Mouse (Mus musculus): ENCODE results near the gene Pga5.

DNA sequence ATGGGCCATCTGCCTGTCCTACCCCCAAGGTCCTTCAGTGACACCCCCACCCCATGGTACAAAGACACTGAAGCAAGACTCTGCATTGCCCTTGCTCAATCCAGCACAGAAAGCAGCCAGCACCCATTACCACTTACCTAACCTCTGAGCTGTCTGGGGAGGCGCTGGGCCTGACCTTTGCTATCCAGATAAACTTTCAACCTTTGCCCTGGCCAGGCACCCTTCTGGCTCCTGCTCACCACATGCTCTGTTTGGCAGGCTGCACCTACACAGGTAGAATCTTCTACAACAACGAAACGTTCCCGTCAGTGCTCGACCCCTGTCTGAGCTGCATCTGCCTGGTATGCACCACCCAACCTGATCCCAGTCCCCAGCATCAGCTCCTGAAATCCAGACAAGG is 20.1 kb downstream of the Pga5 start:
- TF ChIP-seq CTCF (IDR thresholded peaks at IDR 0.05; ENCODE audit: insufficient read depth, low read depth, low read length) (no peak), POLR2A (IDR thresholded peaks at IDR 0.05; ENCODE audit: insufficient read depth, low read depth, low read length) (no peak)
